Mouse (Mus musculus) forebrain, embryonic 16.5 days (tissue): ENCODE results near the gene Bicc1. TPM values are rescaled to one million over a fixed set of nuclear protein-coding genes. Genes with fewer than 3 reads are reported as not detected.

Experiments
- ATAC-seq: fragments of 200-750 bp; cut with Nextera tagmentation; 2 replicates; pipeline ENCODE4 v1.8.0; 2017; ENCODE audit warnings: mild to moderate bottlenecking, moderate library complexity
- H3K27ac ChIP-seq: fragments of 300-500 bp; sonication (generic); 2 replicates; pipeline ENCODE4 v1.5.1; 2014; ENCODE audit warnings: low read length, control low read depth
- H3K27me3 ChIP-seq: fragments of 300-500 bp; sonication (generic); replicated peaks from 2 replicates; pipeline ENCODE4 v1.6.1; 2014; ENCODE audit warnings: low read length; ENCODE audit not compliant: control insufficient read depth, insufficient read depth
- H3K36me3 ChIP-seq: fragments of 300-500 bp; sonication (generic); 2 replicates; pipeline ENCODE4 v1.6.1; 2014; ENCODE audit not compliant: control insufficient read depth, insufficient read depth
- H3K4me1 ChIP-seq: fragments of 300-500 bp; sonication (generic); replicated peaks from 2 replicates; pipeline ENCODE4 v1.6.1; 2014; ENCODE audit warnings: low read length; ENCODE audit not compliant: control insufficient read depth, insufficient read depth
- H3K4me2 ChIP-seq: fragments of 300-500 bp; sonication (generic); 2 replicates; pipeline ENCODE4 v1.6.1; 2014; ENCODE audit warnings: mild to moderate bottlenecking, low read length, control low read depth
- H3K4me3 ChIP-seq: fragments of 300-500 bp; sonication (generic); replicated peaks from 2 replicates; pipeline ENCODE4 v1.5.1; 2014; ENCODE audit warnings: mild to moderate bottlenecking, low read length, control low read depth
- H3K9ac ChIP-seq: fragments of 300-500 bp; sonication (generic); replicated peaks from 2 replicates; pipeline ENCODE4 v1.6.1; 2014; ENCODE audit warnings: low read depth, low read length, control low read depth
- H3K9me3 ChIP-seq: fragments of 300-500 bp; sonication (generic); 2 replicates; pipeline ENCODE4 v1.6.1; 2016; ENCODE audit warnings: low read length; ENCODE audit not compliant: control insufficient read depth
- WGBS: fragments of 180-500 bp; shearing (Covaris S2); extraction: QIAGEN DNeasy Blood & Tissue Kit; methylation state at CpG from one replicate; pipeline ENCODE4 v1.1.7; 2014; 5-methylcytosine and 5-hydroxymethylcytosine counted together
- polyA plus RNA-seq: library from polyadenylated mRNA; unstranded; fragments of >200 nt; fragmentation: Nextera tagmentation; extraction: Ambion mirVana; gene quantifications from 2 replicates; pipeline ENCODE4 v1.2.1, GENCODE M21; 2015

Gene Bicc1
- polyA plus RNA-seq, 1 experiment from 2014 or later: 3.1 TPM

- no peaks in the 10 kb centered on the region for H3K9me3 ChIP-seq
- no peak overlapping the region for H3K27ac ChIP-seq
- no peak overlapping the region for H3K4me3 ChIP-seq
- ATAC-seq: no peak
- WGBS: 94% methylated on average over 5 of the region's 5 CpGs
- no peak overlapping the region for H3K9ac ChIP-seq
- no peaks in the 10 kb centered on the region for H3K27me3 ChIP-seq
- no peaks in the 10 kb centered on the region for H3K4me1 ChIP-seq
- H3K4me2 ChIP-seq: no peak overlapping the region
- H3K36me3 ChIP-seq: no peaks in the 10 kb centered on the region
Observed at GRCm38 (mm10) chr10:71170771-71171170, 11.3 kb upstream of the Bicc1 start.

GRCm38 (mm10) chr10:71169811-71170210, 10.3 kb upstream of the Bicc1 start:
- Histone ChIP-seq H3K27me3 (no peaks in the 10 kb centered on the region), H3K9me3 (no peaks in the 10 kb centered on the region), H3K9ac (no peak overlapping the region), H3K4me2 (no peak overlapping the region), H3K4me1 (no peaks in the 10 kb centered on the region), H3K36me3 (no peaks in the 10 kb centered on the region), H3K4me3 (no peak overlapping the region), H3K27ac (no peak overlapping the region)
- ATAC-seq: no peak
- 93% methylated on average over 10 of the region's 10 CpGs for WGBS

- Histone ChIP-seq H3K4me1 (no peaks in the 10 kb centered on the region), H3K9me3 (no peaks in the 10 kb centered on the region), H3K27ac (no peak overlapping the region), H3K4me3 (no peak overlapping the region), H3K36me3 (no peaks in the 10 kb centered on the region), H3K4me2 (no peak overlapping the region), H3K9ac (no peak overlapping the region), H3K27me3 (no peaks in the 10 kb centered on the region)
- no peak for ATAC-seq
- 49% methylated on average over 4 of the region's 4 CpGs for WGBS
Observed at GRCm38 (mm10) chr10:71169171-71169570, 9.7 kb upstream of the Bicc1 start.

GRCm38 (mm10) chr10:71160449-71160848, 949 bp upstream of the Bicc1 start:
- Histone ChIP-seq H3K36me3 (no peaks in the 10 kb centered on the region), H3K27ac (no peak overlapping the region), H3K9me3 (no peaks in the 10 kb centered on the region), H3K4me3 (no peak overlapping the region), H3K9ac (no peak overlapping the region), H3K4me1 (peaks cover 9% of the 10 kb centered on the region), H3K27me3 (peaks cover 9% of the 10 kb centered on the region), H3K4me2 (no peak overlapping the region)
- no peak for ATAC-seq
- 84% methylated on average over 12 of the region's 12 CpGs for WGBS

- 0% methylated on average over 63 of the region's 65 CpGs for WGBS
- Histone ChIP-seq H3K27me3 (peaks cover 9% of the 10 kb centered on the region), H3K4me1 (peaks cover 9% of the 10 kb centered on the region), H3K9me3 (no peaks in the 10 kb centered on the region), H3K4me2 (peak overlapping the region; percentile 98), H3K4me3 (peak overlapping the region; percentile 71), H3K9ac (peak overlapping the region; percentile 71), H3K27ac (no peak overlapping the region), H3K36me3 (no peaks in the 10 kb centered on the region)
- peak; percentile 73 for ATAC-seq
Observed at GRCm38 (mm10) chr10:71158940-71159675, 392 bp downstream of the Bicc1 start.

GRCm38 (mm10) chr10:71156569-71156968, 2.9 kb downstream of the Bicc1 start:
- H3K9ac ChIP-seq: no peak overlapping the region
- H3K4me1 ChIP-seq: peaks cover 9% of the 10 kb centered on the region
- H3K27ac ChIP-seq: no peak overlapping the region
- ATAC-seq: no peak
- no peak overlapping the region for H3K4me3 ChIP-seq
- H3K4me2 ChIP-seq: no peak overlapping the region
- H3K27me3 ChIP-seq: peaks cover 9% of the 10 kb centered on the region
- no peaks in the 10 kb centered on the region for H3K9me3 ChIP-seq
- 91% methylated on average over 5 of the region's 5 CpGs for WGBS
- H3K36me3 ChIP-seq: no peaks in the 10 kb centered on the region

GRCm38 (mm10) chr10:71153610-71154009, 5.9 kb downstream of the Bicc1 start:
- ATAC-seq: no peak
- H3K27me3 ChIP-seq: no peaks in the 10 kb centered on the region
- no peaks in the 10 kb centered on the region for H3K36me3 ChIP-seq
- H3K9me3 ChIP-seq: no peaks in the 10 kb centered on the region
- no peak overlapping the region for H3K27ac ChIP-seq
- H3K4me3 ChIP-seq: no peak overlapping the region
- 96% methylated on average over 6 of the region's 6 CpGs for WGBS
- H3K4me1 ChIP-seq: no peaks in the 10 kb centered on the region
- H3K4me2 ChIP-seq: no peak overlapping the region
- H3K9ac ChIP-seq: no peak overlapping the region

GRCm38 (mm10) chr10:71153138-71153537, 6.4 kb downstream of the Bicc1 start:
- no peak overlapping the region for H3K27ac ChIP-seq
- no peak for ATAC-seq
- H3K4me2 ChIP-seq: no peak overlapping the region

GRCm38 (mm10) chr10:71150486-71150885, 9.0 kb downstream of the Bicc1 start:
- Histone ChIP-seq H3K4me1 (0 out of 2 replicates have a peak, but pooled peaks cover 1% of the 10 kb centered on the region), H3K36me3 (no peaks in the 10 kb centered on the region), H3K9ac (no peak overlapping the region), H3K4me3 (no peak overlapping the region), H3K27me3 (no peaks in the 10 kb centered on the region), H3K9me3 (no peaks in the 10 kb centered on the region), H3K4me2 (no peak overlapping the region), H3K27ac (no peak overlapping the region)
- no peak for ATAC-seq
- 76% methylated on average over 2 of the region's 2 CpGs for WGBS

More at GRCm38 (mm10) chr10:71153138-71153537, 6.4 kb downstream of the Bicc1 start:
- no peaks in the 10 kb centered on the region for H3K36me3 ChIP-seq
- WGBS: 82% methylated on average over 1 of the region's 1 CpGs
- H3K9ac ChIP-seq: no peak overlapping the region
- no peaks in the 10 kb centered on the region for H3K27me3 ChIP-seq
- H3K4me1 ChIP-seq: no peaks in the 10 kb centered on the region
- no peaks in the 10 kb centered on the region for H3K9me3 ChIP-seq
- no peak overlapping the region for H3K4me3 ChIP-seq
